Mouse (Mus musculus) naive thymus-derived CD4-positive, alpha-beta T cell, adult 5 months (primary cell): ENCODE data around the gene Car3. TPM values are rescaled to one million over a fixed set of nuclear protein-coding genes. Genes with fewer than 3 reads are reported as not detected.

ENCODE experiments used
- polyA plus RNA-seq: library from polyadenylated mRNA; unstranded; fragments of 100-300 nt; shearing (Covaris generic); gene quantifications from one replicate; pipeline ENCODE4 v1.2.1, GENCODE M21; 2017

The Car3 gene
- polyA plus RNA-seq: 0.25 TPM

DNA sequence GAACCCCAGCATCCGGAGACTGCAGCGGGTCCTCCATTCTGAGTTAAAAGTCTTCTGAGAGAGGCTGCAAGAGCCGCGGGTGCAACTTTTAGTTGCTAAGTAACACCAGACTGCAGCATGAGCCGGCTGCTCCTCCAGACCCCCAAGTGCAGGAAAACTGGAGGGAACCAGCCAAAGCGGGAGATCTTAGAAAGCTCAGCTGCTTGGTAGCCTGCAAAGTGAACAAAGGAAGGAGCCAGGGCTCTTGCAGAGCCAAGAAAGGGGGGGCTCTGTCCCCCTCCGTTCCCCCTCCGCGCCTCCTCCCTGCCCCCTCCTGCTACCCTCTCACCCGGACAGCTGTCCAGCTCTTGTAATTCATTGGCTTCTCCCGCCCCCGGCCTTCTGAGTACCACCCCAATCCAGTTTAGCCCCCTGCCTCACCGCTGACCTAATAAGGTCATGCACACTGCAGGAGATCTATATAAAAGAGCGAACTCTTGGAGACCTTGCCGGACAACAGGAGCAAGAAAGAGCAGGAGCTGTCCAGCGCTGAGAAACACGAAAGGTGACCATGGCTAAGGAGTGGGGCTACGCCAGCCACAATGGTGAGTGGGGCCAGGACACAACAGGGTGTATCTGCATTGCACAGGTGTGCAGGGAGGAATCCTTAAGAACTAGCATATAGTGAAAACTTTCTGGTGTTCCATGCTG lies at the start of gene Car3:
Gene Car3, plus strand, starts transcription at position 491 of the 690 bp plus-strand sequence.

GRCm38 (mm10) chr3:14886102-14887098 lies 23.1 kb downstream of the Car3 start, which contains the start of gene Car2:
Gene Car2 (plus strand): TSS chr3:14886273.

Other genes with a start within 250 kb of the Car3 start
- not detected for gene Car13, start 221.8 kb upstream of the Car3 start, polyA plus RNA-seq
- not detected for gene Car1, start 55.1 kb upstream of the Car3 start, polyA plus RNA-seq
- gene Car2, start 22.8 kb downstream of the Car3 start, polyA plus RNA-seq: 7.0 TPM